Mouse (Mus musculus): ENCODE measurements at regions not wholly inside any gene's neighbourhood (a gene's known extent, or its start where the extent isn't known, plus 50 kb on each side); places are given as distances from the start of the nearest gene placed in this dataset.

DNA sequence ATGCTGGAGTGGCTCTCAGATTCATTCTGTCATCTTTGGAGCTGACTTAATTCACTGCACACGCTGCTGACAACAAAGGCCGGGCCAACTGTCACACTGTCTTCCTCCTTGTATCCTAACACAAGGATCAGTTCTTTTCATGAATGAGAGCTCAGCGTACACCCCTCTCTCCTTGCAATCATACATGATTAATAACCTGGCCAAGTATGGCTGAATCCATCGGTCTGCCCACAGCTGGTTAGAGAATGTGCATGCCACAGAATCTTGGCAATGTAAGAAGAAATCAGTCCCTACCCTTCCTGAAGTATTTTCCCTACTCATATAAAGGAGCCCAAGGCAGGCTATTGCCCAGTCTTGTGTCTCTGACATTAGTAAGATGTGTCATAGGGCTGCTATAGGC, 387.4 kb upstream of the Clint1 start:
- Histone ChIP-seq H3K4me3 (ENCODE audit: insufficient read depth, low read depth, low read length) (no peak overlapping the region), H3K4me1 (ENCODE audit: control insufficient read depth, insufficient read depth, low read length) (no peaks in the 10 kb centered on the region), H3K27ac (ENCODE audit: insufficient read depth, low read depth, low read length) (no peak overlapping the region)
- WGBS: 88% methylated on average over 4 of the region's 4 CpGs
- no peak for TF ChIP-seq CTCF (IDR thresholded peaks at IDR 0.05; ENCODE audit: insufficient read depth, low read depth, low read length)
- no peak for TF ChIP-seq POLR2A (IDR thresholded peaks at IDR 0.05; ENCODE audit: insufficient read depth, low read depth, low read length)

DNA sequence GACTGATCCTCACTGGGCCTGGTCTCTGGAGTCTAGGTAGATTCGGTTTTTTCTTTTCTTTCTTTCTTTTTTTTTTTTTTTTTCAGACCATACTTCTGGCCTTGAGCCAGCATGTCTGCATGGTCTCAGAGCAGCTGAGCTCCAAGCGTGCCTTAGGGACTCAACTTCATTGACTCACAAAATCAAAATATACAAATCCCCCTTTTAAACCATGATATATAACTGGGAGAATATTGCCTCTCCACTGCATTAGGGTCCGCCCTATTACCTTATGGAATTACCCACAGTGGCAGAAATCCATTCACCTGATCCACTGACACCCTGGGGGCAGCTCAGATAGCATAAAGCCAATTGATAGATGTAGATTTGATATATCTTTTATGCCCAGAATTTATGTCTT, 385.5 kb upstream of the Clint1 start:
- Histone ChIP-seq H3K27ac (ENCODE audit: insufficient read depth, low read depth, low read length) (no peak overlapping the region), H3K4me1 (ENCODE audit: control insufficient read depth, insufficient read depth, low read length) (no peaks in the 10 kb centered on the region), H3K4me3 (ENCODE audit: insufficient read depth, low read depth, low read length) (no peak overlapping the region)
- 70% methylated on average over 3 of the region's 3 CpGs for WGBS
- TF ChIP-seq CTCF (IDR thresholded peaks at IDR 0.05; ENCODE audit: insufficient read depth, low read depth, low read length): no peak
- no peak for TF ChIP-seq POLR2A (IDR thresholded peaks at IDR 0.05; ENCODE audit: insufficient read depth, low read depth, low read length)

DNA sequence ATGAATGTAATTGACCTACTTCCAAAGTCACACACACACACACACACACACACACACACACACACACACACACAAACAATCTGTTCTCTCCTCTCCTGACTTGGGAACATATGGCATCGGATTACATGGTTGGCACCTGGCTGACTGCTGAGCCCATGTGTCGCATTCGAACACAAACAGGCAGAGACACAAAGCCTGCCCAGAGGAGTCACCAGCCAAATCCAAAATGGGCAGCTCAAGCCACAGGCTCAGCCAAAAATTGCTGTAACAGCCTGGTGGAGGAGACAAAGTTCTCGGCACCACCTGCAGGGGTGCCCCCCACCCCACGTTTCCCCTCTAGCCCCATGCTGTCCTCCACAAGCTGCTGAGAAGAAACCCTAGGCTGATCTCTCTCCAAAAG, 379.7 kb upstream of the Clint1 start:
- H3K4me3 ChIP-seq (ENCODE audit: insufficient read depth, low read depth, low read length): no peak overlapping the region
- no peaks in the 10 kb centered on the region for H3K4me1 ChIP-seq (ENCODE audit: control insufficient read depth, insufficient read depth, low read length)
- TF ChIP-seq CTCF (IDR thresholded peaks at IDR 0.05; ENCODE audit: insufficient read depth, low read depth, low read length) (no peak), POLR2A (IDR thresholded peaks at IDR 0.05; ENCODE audit: insufficient read depth, low read depth, low read length) (no peak)
- 47% methylated on average over 5 of the region's 5 CpGs for WGBS
- no peak overlapping the region for H3K27ac ChIP-seq (ENCODE audit: insufficient read depth, low read depth, low read length)

DNA sequence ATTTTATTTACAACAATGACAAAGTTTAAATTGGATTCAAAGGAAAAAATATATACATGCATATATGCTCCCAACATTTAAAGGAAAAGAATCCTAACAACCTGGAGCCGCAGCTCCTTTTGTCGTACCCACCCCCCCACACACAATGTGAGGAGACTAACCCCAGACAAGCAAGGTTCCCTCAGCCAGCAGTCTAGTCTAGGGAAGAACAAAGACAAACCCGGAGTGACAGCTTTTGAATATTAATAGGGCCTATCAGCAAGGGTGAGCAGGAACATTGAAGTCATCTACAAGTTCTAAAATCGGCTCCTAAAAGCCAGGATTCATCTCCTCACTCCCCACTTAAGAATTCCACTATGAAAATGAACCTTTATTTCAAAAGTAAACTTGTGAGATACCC, 374.9 kb upstream of the Clint1 start:
- Histone ChIP-seq H3K27ac (ENCODE audit: insufficient read depth, low read depth, low read length) (no peak overlapping the region), H3K4me1 (ENCODE audit: control insufficient read depth, insufficient read depth, low read length) (no peaks in the 10 kb centered on the region), H3K4me3 (ENCODE audit: insufficient read depth, low read depth, low read length) (no peak overlapping the region)
- WGBS: 60% methylated on average over 4 of the region's 4 CpGs
- TF ChIP-seq POLR2A (IDR thresholded peaks at IDR 0.05; ENCODE audit: insufficient read depth, low read depth, low read length) (no peak), CTCF (IDR thresholded peaks at IDR 0.05; ENCODE audit: insufficient read depth, low read depth, low read length) (no peak)

DNA sequence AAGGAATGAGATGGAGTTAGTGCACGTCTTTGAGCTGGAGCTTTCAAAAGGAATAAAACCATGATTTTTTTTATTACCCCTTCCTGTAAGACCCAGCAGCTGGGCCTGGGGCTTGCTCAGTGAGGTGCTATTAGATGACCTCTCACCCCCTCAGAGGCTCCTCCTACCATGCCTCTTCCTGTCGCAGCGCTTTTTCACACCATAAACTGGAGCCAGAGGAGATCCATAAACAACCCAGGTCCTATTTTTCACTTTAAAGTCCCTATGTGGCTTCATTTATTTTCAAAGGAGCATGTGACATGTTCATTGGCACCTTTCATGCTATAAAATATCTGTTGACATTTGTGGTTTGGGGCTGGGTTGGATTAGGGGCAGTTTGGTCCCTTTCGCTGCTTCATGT, 365.9 kb upstream of the Clint1 start:
- no peak for TF ChIP-seq CTCF (IDR thresholded peaks at IDR 0.05; ENCODE audit: insufficient read depth, low read depth, low read length)
- TF ChIP-seq POLR2A (IDR thresholded peaks at IDR 0.05; ENCODE audit: insufficient read depth, low read depth, low read length): no peak
- WGBS: 98% methylated on average over 4 of the region's 4 CpGs
- Histone ChIP-seq H3K4me1 (ENCODE audit: control insufficient read depth, insufficient read depth, low read length) (no peaks in the 10 kb centered on the region), H3K4me3 (ENCODE audit: insufficient read depth, low read depth, low read length) (no peak overlapping the region), H3K27ac (ENCODE audit: insufficient read depth, low read depth, low read length) (no peak overlapping the region)

DNA sequence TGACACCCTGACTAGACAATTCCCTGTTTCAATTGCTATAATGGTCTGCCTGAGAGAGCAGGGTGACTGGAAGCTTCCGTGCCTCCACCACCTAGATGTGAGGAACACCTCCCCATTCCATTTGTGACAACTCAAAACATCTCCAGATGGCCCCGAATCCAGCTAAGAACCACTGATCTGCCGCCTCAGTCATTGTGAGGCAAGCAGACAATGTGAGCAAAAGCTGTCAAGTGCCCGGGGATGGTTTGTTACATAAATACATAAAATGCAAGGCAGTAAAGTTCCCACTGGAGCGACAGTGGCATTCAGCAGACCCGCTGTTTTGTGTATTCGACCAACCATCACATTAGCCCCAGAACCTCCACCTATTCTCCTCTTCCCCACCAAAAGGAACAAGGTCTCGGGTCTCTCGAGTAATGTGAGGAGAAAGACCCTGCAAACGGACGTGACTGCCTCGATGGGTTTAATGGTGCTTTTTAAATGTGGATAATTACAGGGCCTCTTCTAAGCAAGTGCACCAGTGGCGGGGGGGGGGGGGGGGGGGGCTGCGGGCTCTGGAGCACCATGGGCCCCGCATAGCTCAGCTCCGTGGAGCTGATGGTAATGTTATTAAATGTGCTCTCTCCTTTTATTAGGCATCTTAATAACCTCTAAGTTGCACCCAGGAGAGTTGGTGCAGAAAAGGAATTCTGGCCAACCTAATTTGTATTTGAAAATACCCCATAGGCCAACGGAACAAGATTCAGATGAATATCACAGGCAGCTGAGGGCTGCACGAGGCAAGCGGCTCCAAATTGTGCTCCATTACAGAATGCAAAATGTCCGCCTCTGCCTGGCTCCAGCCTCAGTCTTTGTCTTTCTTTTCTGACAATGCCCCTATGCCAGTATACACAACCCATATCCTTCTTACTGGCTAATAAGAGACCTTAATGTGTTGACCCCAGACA, 360.6 kb upstream of the Clint1 start:
- Histone ChIP-seq H3K27ac (ENCODE audit: insufficient read depth, low read depth, low read length) (no peak overlapping the region), H3K4me1 (ENCODE audit: control insufficient read depth, insufficient read depth, low read length) (no peaks in the 10 kb centered on the region), H3K4me3 (ENCODE audit: insufficient read depth, low read depth, low read length) (no peak overlapping the region)
- no peak for TF ChIP-seq CTCF (IDR thresholded peaks at IDR 0.05; ENCODE audit: insufficient read depth, low read depth, low read length)
- no peak for TF ChIP-seq POLR2A (IDR thresholded peaks at IDR 0.05; ENCODE audit: insufficient read depth, low read depth, low read length)
- 46% methylated on average over 20 of the region's 20 CpGs for WGBS

DNA sequence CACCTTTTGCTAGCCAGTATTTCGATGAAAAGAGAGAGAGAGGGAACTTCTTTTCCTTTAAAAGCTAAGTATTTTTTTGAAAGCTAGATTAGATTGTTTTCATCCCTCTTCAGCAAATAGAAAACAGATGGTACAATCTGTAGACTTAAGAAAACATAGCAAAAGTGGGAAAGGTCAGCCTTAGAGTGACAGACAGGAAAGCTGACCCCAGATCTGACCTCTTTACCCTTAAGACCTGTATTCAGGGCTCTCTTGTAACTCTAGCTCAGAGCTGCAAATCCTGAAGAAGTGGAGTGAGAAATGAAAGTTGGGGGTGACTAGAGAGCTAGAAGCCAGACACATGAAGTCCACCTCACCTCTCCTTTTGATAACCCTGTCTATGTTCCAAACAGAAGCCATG, 356.6 kb upstream of the Clint1 start:
- TF ChIP-seq POLR2A (IDR thresholded peaks at IDR 0.05; ENCODE audit: insufficient read depth, low read depth, low read length) (no peak), CTCF (IDR thresholded peaks at IDR 0.05; ENCODE audit: insufficient read depth, low read depth, low read length) (no peak)
- Histone ChIP-seq H3K4me3 (ENCODE audit: insufficient read depth, low read depth, low read length) (no peak overlapping the region), H3K27ac (ENCODE audit: insufficient read depth, low read depth, low read length) (no peak overlapping the region), H3K4me1 (ENCODE audit: control insufficient read depth, insufficient read depth, low read length) (no peaks in the 10 kb centered on the region)
- 80% methylated on average over 1 of the region's 1 CpGs for WGBS

DNA sequence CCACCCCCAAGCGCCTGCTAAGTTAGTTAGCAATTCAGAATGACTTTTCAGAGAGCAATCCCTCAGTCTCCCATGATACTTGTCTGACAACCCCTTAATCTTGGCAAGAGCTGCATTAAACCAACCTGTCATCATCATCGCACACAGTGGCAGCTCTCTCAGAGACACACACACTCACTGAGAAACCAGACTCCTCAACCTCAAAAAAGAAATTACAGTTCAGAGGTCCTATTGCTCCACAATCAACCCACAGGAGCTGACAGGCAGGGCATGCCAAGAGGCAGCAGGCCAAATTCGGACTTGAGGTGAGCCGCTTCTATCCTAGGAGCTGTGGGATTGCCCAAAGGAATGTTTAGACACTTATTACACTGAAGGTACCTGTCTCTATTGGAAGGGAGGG, 343.3 kb upstream of the Clint1 start:
- TF ChIP-seq CTCF (IDR thresholded peaks at IDR 0.05; ENCODE audit: insufficient read depth, low read depth, low read length) (no peak), POLR2A (IDR thresholded peaks at IDR 0.05; ENCODE audit: insufficient read depth, low read depth, low read length) (no peak)
- no peaks in the 10 kb centered on the region for H3K4me1 ChIP-seq (ENCODE audit: control insufficient read depth, insufficient read depth, low read length)
- 49% methylated on average over 4 of the region's 4 CpGs for WGBS
- H3K27ac ChIP-seq (ENCODE audit: insufficient read depth, low read depth, low read length): no peak overlapping the region
- H3K4me3 ChIP-seq (ENCODE audit: insufficient read depth, low read depth, low read length): no peak overlapping the region

DNA sequence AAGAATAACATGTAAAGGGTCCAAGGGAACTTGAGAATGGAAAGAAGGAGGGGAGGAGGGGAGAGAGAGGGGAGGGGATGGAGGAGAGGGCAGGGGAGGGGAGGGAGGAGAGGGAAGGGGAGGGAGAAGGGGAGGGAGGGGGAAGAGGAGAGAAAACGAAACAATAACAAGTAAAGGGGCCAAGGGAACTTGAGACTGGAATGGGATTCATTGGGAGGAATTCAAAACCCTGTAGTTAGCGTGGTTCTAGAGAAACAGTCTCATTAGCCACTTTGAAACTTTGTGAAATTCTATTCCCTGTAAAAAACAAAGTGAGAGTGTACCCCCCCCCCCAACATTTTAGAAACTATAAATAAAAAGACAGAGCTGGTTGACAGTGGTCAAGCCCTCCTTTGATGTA, 342.6 kb upstream of the Clint1 start:
- Histone ChIP-seq H3K4me1 (ENCODE audit: control insufficient read depth, insufficient read depth, low read length) (no peaks in the 10 kb centered on the region), H3K27ac (ENCODE audit: insufficient read depth, low read depth, low read length) (no peak overlapping the region), H3K4me3 (ENCODE audit: insufficient read depth, low read depth, low read length) (no peak overlapping the region)
- 39% methylated on average over 2 of the region's 2 CpGs for WGBS
- TF ChIP-seq POLR2A (IDR thresholded peaks at IDR 0.05; ENCODE audit: insufficient read depth, low read depth, low read length) (no peak), CTCF (IDR thresholded peaks at IDR 0.05; ENCODE audit: insufficient read depth, low read depth, low read length) (no peak)
